Mouse (Mus musculus): ENCODE measurements around the gene Kera.

Gene Kera

GRCm38 (mm10) chr10:97606579-97606978, at the start of gene Kera:
Kera (plus strand) TSS chr10:97606879.
- in situ Hi-C loops (cut with MboI, MseI), result no loop called here

GRCm38 (mm10) chr10:97564957-97565856, 41.5 kb upstream of the Kera start, which contains the start of gene Lum:
Lum (plus strand) TSS chr10:97565128.
- in situ Hi-C loops (cut with MboI, MseI), result no loop called here

- in situ Hi-C loops (cut with MboI, MseI), result no loop called here
Measured at GRCm38 (mm10) chr10:97567489-97568135, 39.1 kb upstream of the Kera start.

GRCm38 (mm10) chr10:97582543-97583231, 24.0 kb upstream of the Kera start:
- in situ Hi-C loops (cut with MboI, MseI), result no loop called here

GRCm38 (mm10) chr10:97584176-97584575, 22.5 kb upstream of the Kera start:
- in situ Hi-C loops (cut with MboI, MseI), result no loop called here

GRCm38 (mm10) chr10:97587159-97587558, 19.5 kb upstream of the Kera start:
- in situ Hi-C loops (cut with MboI, MseI), result no loop called here

- in situ Hi-C loops (cut with MboI, MseI), result no loop called here
Measured at GRCm38 (mm10) chr10:97589574-97589973, 17.1 kb upstream of the Kera start.

GRCm38 (mm10) chr10:97591036-97591435, 15.6 kb upstream of the Kera start:
- in situ Hi-C loops (cut with MboI, MseI), result no loop called here

GRCm38 (mm10) chr10:97591685-97592084, 15.0 kb upstream of the Kera start:
- in situ Hi-C loops (cut with MboI, MseI), result no loop called here

- in situ Hi-C loops (cut with MboI, MseI), result no loop called here
Measured at GRCm38 (mm10) chr10:97595680-97596079, 11.0 kb upstream of the Kera start.

GRCm38 (mm10) chr10:97601744-97602143, 4.9 kb upstream of the Kera start:
- in situ Hi-C loops (cut with MboI, MseI), result no loop called here

- in situ Hi-C loops (cut with MboI, MseI), result no loop called here
Measured at GRCm38 (mm10) chr10:97603256-97603655, 3.4 kb upstream of the Kera start.

- in situ Hi-C loops (cut with MboI, MseI), result loop anchor here (10.0 kb wide), 1 partner anchor 142 kb away; no protein-coding TSS in a partner anchor
Measured at GRCm38 (mm10) chr10:97622328-97622727, 15.6 kb downstream of the Kera start.

- in situ Hi-C loops (cut with MboI, MseI), result loop anchor here (10.0 kb wide), 1 partner anchor 140 kb away; no protein-coding TSS in a partner anchor
Measured at GRCm38 (mm10) chr10:97624381-97624780, 17.7 kb downstream of the Kera start.

- in situ Hi-C loops (cut with MboI, MseI), result loop anchor here (10.0 kb wide), 1 partner anchor 140 kb away; no protein-coding TSS in a partner anchor
Measured at GRCm38 (mm10) chr10:97625116-97625515, 18.4 kb downstream of the Kera start.

- in situ Hi-C loops (cut with MboI, MseI), result loop anchor here (10.0 kb wide), 1 partner anchor 138 kb away; no protein-coding TSS in a partner anchor
Measured at GRCm38 (mm10) chr10:97626543-97626942, 19.9 kb downstream of the Kera start.

- in situ Hi-C loops (cut with MboI, MseI), result no loop called here
Measured at GRCm38 (mm10) chr10:97631061-97631460, 24.4 kb downstream of the Kera start.

GRCm38 (mm10) chr10:97641926-97642325, 35.2 kb downstream of the Kera start:
- in situ Hi-C loops (cut with MboI, MseI), result no loop called here

GRCm38 (mm10) chr10:97643768-97644167, 37.1 kb downstream of the Kera start, which contains the start of gene Epyc:
Epyc (plus strand) TSS chr10:97644068.
- in situ Hi-C loops (cut with MboI, MseI), result no loop called here

- in situ Hi-C loops (cut with MboI, MseI), result no loop called here
Measured at GRCm38 (mm10) chr10:97650334-97650733, 43.7 kb downstream of the Kera start.

GRCm38 (mm10) chr10:97659489-97659888, 52.8 kb downstream of the Kera start:
- in situ Hi-C loops (cut with MboI, MseI), result no loop called here

All from regulatory T cell (primary cell).